Mouse (Mus musculus) forebrain, embryonic 14.5 days (tissue): ENCODE results near the gene 4930503B20Rik. TPM values are rescaled to one million over a fixed set of nuclear protein-coding genes. Genes with fewer than 3 reads are reported as not detected.

Experiments
- ATAC-seq: fragments of 200-750 bp; cut with Nextera tagmentation; 2 replicates; pipeline ENCODE4 v1.8.0; 2017; ENCODE audit warnings: mild to moderate bottlenecking, moderate library complexity
- DNase-seq: peaks from one replicate; pipeline ENCODE4 v3.0.0-alpha.2; 2015; ENCODE audit warnings: low spot score
- H3K27ac ChIP-seq: fragments of 300-500 bp; sonication (generic); 2 replicates; pipeline ENCODE4 v1.5.1; 2014; ENCODE audit warnings: low read depth, mild to moderate bottlenecking, control low read depth, low read length, moderate library complexity
- H3K27me3 ChIP-seq: fragments of 300-500 bp; sonication (generic); replicated peaks from 2 replicates; pipeline ENCODE4 v1.6.1; 2014; ENCODE audit warnings: low read length, control low read depth, mixed read lengths; ENCODE audit not compliant: control insufficient read depth, insufficient read depth
- H3K36me3 ChIP-seq: fragments of 300-500 bp; sonication (generic); 2 replicates; pipeline ENCODE4 v1.6.1; 2014; ENCODE audit warnings: low read length, control low read depth; ENCODE audit not compliant: control insufficient read depth, insufficient read depth
- H3K4me1 ChIP-seq: fragments of 300-500 bp; sonication (generic); 2 replicates; pipeline ENCODE4 v1.6.1; 2014; ENCODE audit warnings: antibody characterized with exemption, low read length, control low read depth; ENCODE audit not compliant: control insufficient read depth, insufficient read depth
- H3K4me2 ChIP-seq: fragments of 300-500 bp; sonication (generic); 2 replicates; pipeline ENCODE4 v1.6.1; 2014; ENCODE audit warnings: mild to moderate bottlenecking, control low read depth, low read length
- H3K4me3 ChIP-seq: fragments of 300-500 bp; sonication (generic); 2 replicates; pipeline ENCODE4 v1.5.1; 2014; ENCODE audit warnings: low read depth, low read length, control low read depth
- H3K9ac ChIP-seq: fragments of 300-500 bp; sonication (generic); 2 replicates; pipeline ENCODE4 v1.6.1; 2014; ENCODE audit warnings: mild to moderate bottlenecking, low read length, control low read depth, moderate library complexity
- H3K9me3 ChIP-seq: fragments of 300-500 bp; sonication (generic); replicated peaks from 2 replicates; pipeline ENCODE4 v1.6.1; 2016; ENCODE audit warnings: low read length, control low read depth, mixed read lengths; ENCODE audit not compliant: control insufficient read depth
- WGBS: fragments of 180-500 bp; shearing (Covaris S2); extraction: QIAGEN DNeasy Blood & Tissue Kit; methylation state at CpG from one replicate; pipeline ENCODE4 v1.1.7; 2014; 5-methylcytosine and 5-hydroxymethylcytosine counted together
- polyA plus RNA-seq: library from polyadenylated mRNA; unstranded; fragments of >200 nt; fragmentation: Nextera tagmentation; extraction: Ambion mirVana; gene quantifications from 2 replicates; pipeline ENCODE4 v1.2.1, GENCODE M21; 2014

The 4930503B20Rik gene
- not detected in 2 replicates for polyA plus RNA-seq

GRCm38 (mm10) chr3:146651217-146651616 lies at the start of gene 4930503B20Rik:
TSS of gene 4930503B20Rik (minus strand) at chr3:146651317.
- no peak within 1 kb of the TSS for H3K27ac ChIP-seq
- WGBS, result 92% methylated on average over 3 of the region's 3 CpGs
- ATAC-seq (no peak), DNase-seq (no peak)
- H3K9ac ChIP-seq, result no peak within 1 kb of the TSS
- no peaks in the 10 kb centered on the region for H3K9me3 ChIP-seq
- H3K4me1 ChIP-seq, result no peaks in the 10 kb centered on the region
- no peak within 1 kb of the TSS for H3K4me2 ChIP-seq
- H3K36me3 ChIP-seq, result no peaks in the 10 kb centered on the region
- H3K4me3 ChIP-seq, result no peak within 1 kb of the TSS
- no peaks in the 10 kb centered on the region for H3K27me3 ChIP-seq

GRCm38 (mm10) chr3:146700051-146700450 lies 48.9 kb upstream of the 4930503B20Rik start:
- Histone ChIP-seq H3K27me3 (no peaks in the 10 kb centered on the region), H3K36me3 (no peaks in the 10 kb centered on the region), H3K4me2 (no peak overlapping the region), H3K9ac (no peak overlapping the region), H3K4me3 (no peak overlapping the region), H3K9me3 (no peaks in the 10 kb centered on the region), H3K4me1 (no peaks in the 10 kb centered on the region), H3K27ac (no peak overlapping the region)
- WGBS, result 90% methylated on average over 11 of the region's 11 CpGs
- ATAC-seq (no peak), DNase-seq (no peak)

- no peaks in the 10 kb centered on the region for H3K36me3 ChIP-seq
- no peaks in the 10 kb centered on the region for H3K27me3 ChIP-seq
- no peak for DNase-seq
- no peaks in the 10 kb centered on the region for H3K4me1 ChIP-seq
- no peak overlapping the region for H3K27ac ChIP-seq
- no peak overlapping the region for H3K4me3 ChIP-seq
- H3K9ac ChIP-seq, result no peak overlapping the region
- H3K9me3 ChIP-seq, result no peaks in the 10 kb centered on the region
- no peak overlapping the region for H3K4me2 ChIP-seq
- ATAC-seq, result no peak
- WGBS, result 85% methylated on average over 11 of the region's 11 CpGs
Observed at GRCm38 (mm10) chr3:146698982-146699381, 47.9 kb upstream of the 4930503B20Rik start.

GRCm38 (mm10) chr3:146692547-146692946 lies 41.4 kb upstream of the 4930503B20Rik start:
- no peak overlapping the region for H3K9ac ChIP-seq
- H3K9me3 ChIP-seq, result no peaks in the 10 kb centered on the region
- DNase-seq (no peak), ATAC-seq (no peak)
- H3K27ac ChIP-seq, result no peak overlapping the region
- H3K36me3 ChIP-seq, result no peaks in the 10 kb centered on the region
- no peak overlapping the region for H3K4me3 ChIP-seq
- no peaks in the 10 kb centered on the region for H3K4me1 ChIP-seq
- no peaks in the 10 kb centered on the region for H3K27me3 ChIP-seq
- no peak overlapping the region for H3K4me2 ChIP-seq
- 82% methylated on average over 5 of the region's 5 CpGs for WGBS

GRCm38 (mm10) chr3:146687121-146687725 lies 36.1 kb upstream of the 4930503B20Rik start:
- Histone ChIP-seq H3K4me1 (peaks cover 4% of the 10 kb centered on the region; the same call in 1 of the 2 replicates), H3K27me3 (no peaks in the 10 kb centered on the region), H3K36me3 (no peaks in the 10 kb centered on the region), H3K4me3 (no peak overlapping the region), H3K9ac (no peak overlapping the region), H3K27ac (no peak overlapping the region), H3K9me3 (no peaks in the 10 kb centered on the region), H3K4me2 (no peak overlapping the region)
- no peak for DNase-seq
- WGBS, result 78% methylated on average over 4 of the region's 4 CpGs
- no peak for ATAC-seq

- 89% methylated on average over 8 of the region's 8 CpGs for WGBS
- no peak for ATAC-seq
- H3K9me3 ChIP-seq, result no peaks in the 10 kb centered on the region
Observed at GRCm38 (mm10) chr3:146686428-146686827, 35.3 kb upstream of the 4930503B20Rik start.

GRCm38 (mm10) chr3:146684811-146685675 lies 33.9 kb upstream of the 4930503B20Rik start, which contains the start of gene Samd13:
TSS of gene Samd13 (minus strand) at chr3:146685592.
- no peaks in the 10 kb centered on the region for H3K9me3 ChIP-seq
- ATAC-seq (peak; percentile 95), DNase-seq (peak; percentile 82)
- no peaks in the 10 kb centered on the region for H3K36me3 ChIP-seq
- peak within 1 kb of the TSS; percentile 65 for H3K9ac ChIP-seq
- WGBS, result 4% methylated on average over 50 of the region's 50 CpGs
- peak within 1 kb of the TSS; percentile 91 for H3K4me2 ChIP-seq
- H3K27me3 ChIP-seq, result no peaks in the 10 kb centered on the region
- peak within 1 kb of the TSS; percentile 43 for H3K4me3 ChIP-seq
- H3K27ac ChIP-seq, result no peak within 1 kb of the TSS
- peaks cover 4% of the 10 kb centered on the region; the same call in 1 of the 2 replicates for H3K4me1 ChIP-seq

More at GRCm38 (mm10) chr3:146686428-146686827, 35.3 kb upstream of the 4930503B20Rik start:
- H3K27me3 ChIP-seq, result no peaks in the 10 kb centered on the region
- H3K4me1 ChIP-seq, result peaks cover 4% of the 10 kb centered on the region; the same call in 1 of the 2 replicates
- H3K4me2 ChIP-seq, result no peak overlapping the region
- no peak for DNase-seq
- H3K36me3 ChIP-seq, result no peaks in the 10 kb centered on the region
- H3K4me3 ChIP-seq, result no peak overlapping the region
- H3K27ac ChIP-seq, result no peak overlapping the region
- H3K9ac ChIP-seq, result no peak overlapping the region

GRCm38 (mm10) chr3:146683095-146683494 lies 32.0 kb upstream of the 4930503B20Rik start:
- DNase-seq (no peak), ATAC-seq (no peak)
- no peaks in the 10 kb centered on the region for H3K9me3 ChIP-seq
- H3K9ac ChIP-seq, result no peak overlapping the region
- H3K27ac ChIP-seq, result no peak overlapping the region
- H3K4me3 ChIP-seq, result no peak overlapping the region
- 86% methylated on average over 2 of the region's 2 CpGs for WGBS
- H3K27me3 ChIP-seq, result no peaks in the 10 kb centered on the region
- H3K36me3 ChIP-seq, result no peaks in the 10 kb centered on the region
- H3K4me2 ChIP-seq, result no peak overlapping the region
- peaks cover 4% of the 10 kb centered on the region; the same call in 1 of the 2 replicates for H3K4me1 ChIP-seq
